Mouse (Mus musculus) heart, postnatal 36 days (tissue): ENCODE results near the gene Acacb. TPM values are rescaled to one million over a fixed set of nuclear protein-coding genes. Genes with fewer than 3 reads are reported as not detected.
A peak's percentile ranks its signal among the peaks of the same experiment; 100 is the strongest.

Experiments used
- DNase-seq, 2 experiments: peaks; one replicate each; pipeline ENCODE4 v3.0.0; 2021 to 2022
- intact Hi-C: fragments of 180-260 bp; cut with DNase I; formaldehyde crosslinking; loops from one replicate; pipeline ENCODE4 v1.15.1; 2025
- total RNA-seq, 2 experiments: library from RNA; stranded (reverse); gene quantifications; 2 replicates each; pipeline ENCODE4 v1.2.3; 2021

Gene Acacb
- total RNA-seq, 2 experiments from 2014 or later, result 232 to 242 TPM

DNA sequence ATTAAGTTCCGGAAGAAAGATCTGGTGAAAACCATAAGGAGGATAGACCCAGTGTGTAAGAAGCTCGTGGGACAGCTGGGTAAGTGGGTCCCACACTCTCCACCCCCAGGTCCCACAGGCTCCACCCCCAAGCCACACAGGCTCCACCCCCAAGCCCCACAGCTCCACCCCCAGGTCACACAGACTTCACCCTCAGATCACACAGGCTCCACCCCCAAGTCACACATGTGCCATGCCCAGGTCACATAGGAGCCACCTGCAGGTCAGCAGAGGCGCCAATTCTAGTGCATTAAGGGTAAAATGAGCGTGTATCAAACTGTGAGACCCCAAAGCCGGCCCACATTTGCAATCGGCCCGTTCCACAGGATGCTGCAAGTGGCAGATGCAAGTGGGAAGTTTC, 100.1 kb downstream of the Acacb start:
- intact Hi-C loops, result no loop called here
- no peak for DNase-seq

DNA sequence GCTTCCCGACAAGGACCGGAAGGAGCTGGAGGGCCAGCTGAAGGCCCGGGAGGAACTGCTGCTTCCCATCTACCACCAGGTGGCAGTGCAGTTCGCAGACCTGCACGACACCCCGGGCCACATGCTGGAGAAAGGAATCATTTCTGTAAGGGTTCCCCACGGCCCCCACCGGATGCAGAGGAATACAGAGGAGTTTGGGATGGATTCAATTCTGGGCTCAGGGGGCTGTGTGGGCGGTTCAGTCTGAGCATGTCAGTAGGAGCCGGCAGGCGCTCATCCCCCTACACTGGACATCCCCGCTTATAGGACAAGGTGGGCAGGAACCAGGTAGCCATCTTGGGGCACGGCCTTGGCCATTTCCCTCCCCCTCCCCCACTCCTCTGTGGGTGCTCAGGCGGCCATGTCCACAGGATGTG, 101.8 kb downstream of the Acacb start:
- DNase-seq, result peak; percentile 71 to 72
- intact Hi-C loops, result loop anchor here (1.0 kb wide), 1 partner anchor 61 kb away; no protein-coding TSS in a partner anchor

DNA sequence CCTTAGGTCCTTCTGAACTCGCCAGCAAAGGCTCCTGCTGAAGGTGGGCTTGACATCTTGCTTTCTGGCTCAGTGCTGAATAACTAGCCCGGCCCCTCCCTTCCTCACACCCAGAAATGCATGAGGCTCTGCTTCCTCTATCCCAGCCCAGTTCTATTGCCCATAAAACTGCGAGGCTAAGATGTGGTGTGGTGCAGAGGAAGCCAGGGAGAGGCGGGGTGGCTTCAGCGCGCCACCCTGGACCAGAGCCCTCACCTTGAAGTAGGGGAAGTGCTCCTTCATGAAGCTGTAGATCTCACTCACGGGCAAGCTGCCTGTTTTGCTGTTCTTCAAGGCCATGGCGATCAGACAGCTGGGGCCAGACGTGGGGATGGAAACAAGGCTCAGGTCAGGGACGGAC, 113.2 kb downstream of the Acacb start:
- intact Hi-C loops, result no loop called here

DNA sequence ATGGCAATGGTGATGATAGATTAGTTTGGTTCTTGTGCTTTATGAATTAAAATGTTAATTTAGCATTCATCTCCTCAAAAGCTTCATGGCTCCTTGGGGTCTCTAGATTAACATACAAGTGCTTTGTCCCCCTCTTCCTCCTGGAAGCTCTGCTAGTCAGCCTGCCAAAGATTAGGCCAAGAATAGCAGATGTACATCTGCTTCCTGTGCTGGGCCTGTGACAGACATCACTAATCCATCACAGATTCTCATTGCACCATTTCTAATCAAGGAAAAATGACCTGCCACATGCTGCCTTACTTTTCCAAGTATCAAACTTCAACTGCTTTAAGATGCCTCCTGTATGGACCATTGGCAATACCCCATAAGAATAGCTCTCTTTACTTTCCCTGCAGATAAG, 115.2 kb downstream of the Acacb start:
- intact Hi-C loops, result no loop called here
- no peak for DNase-seq

More for the DNA sequence above, 113.2 kb downstream of the Acacb start:
- no peak for DNase-seq

DNA sequence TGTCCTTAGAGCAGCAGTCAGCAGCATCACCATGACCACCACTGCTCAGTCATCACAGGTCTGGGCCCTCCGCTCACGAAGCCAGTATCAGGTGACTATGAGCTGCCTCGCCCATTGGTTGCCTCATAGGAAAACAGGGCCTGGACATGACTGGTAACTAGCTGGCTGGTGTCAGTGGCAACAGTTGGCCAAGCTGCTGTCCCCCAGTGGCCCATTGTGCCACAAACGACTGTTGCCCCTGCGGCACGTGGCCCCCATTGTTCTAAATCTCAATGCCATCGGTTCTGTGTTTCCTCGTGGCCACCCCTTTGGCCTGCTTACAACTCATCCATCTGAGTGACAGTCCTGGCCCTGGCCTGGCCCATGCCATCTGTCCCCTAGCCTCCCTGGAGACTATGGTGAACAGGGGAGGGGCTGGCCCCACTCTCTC, 117.7 kb downstream of the Acacb start:
- no peak for DNase-seq
- intact Hi-C loops, result no loop called here

DNA sequence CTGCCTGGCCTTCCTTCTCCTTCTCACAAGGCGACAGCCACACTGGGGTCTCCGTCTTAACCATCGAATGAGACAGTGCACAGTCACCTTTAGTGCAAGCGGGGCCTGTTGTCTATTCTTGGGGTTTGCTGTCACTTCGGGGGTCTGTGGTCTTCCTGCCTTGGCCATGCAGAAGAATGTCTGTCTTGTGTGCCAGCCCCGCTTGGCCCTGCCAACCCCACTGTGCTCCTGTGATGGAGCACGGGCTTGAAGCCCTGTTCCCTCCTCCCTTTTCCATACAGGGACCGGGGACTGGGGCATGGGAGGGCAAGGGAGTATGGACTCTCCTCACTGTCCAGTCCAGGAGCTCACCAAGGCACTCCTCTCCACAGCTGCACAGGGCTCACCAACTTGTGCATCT, 118.5 kb downstream of the Acacb start:
- DNase-seq, result no peak
- intact Hi-C loops, result no loop called here

DNA sequence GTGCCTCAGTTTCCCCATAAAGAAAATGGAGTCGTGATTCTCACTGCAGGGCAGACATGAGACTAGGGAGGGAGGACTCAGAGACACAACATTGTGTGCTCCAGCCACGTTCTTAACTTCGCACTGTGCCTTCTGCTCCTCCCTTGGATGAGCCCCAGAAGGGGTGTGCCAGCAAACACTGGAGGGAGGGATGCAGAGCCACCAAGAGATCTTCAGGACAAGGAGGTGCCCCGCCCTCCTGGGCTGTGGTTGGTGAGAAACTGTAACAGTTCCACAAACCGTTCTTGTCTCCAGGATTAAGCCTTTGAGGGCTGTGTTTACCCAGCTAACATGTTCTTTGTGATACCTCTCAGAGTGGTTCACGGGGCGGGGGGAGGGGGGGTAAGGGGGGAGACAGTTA, 122.3 kb downstream of the Acacb start:
- DNase-seq, result no peak
- intact Hi-C loops, result no loop called here

DNA sequence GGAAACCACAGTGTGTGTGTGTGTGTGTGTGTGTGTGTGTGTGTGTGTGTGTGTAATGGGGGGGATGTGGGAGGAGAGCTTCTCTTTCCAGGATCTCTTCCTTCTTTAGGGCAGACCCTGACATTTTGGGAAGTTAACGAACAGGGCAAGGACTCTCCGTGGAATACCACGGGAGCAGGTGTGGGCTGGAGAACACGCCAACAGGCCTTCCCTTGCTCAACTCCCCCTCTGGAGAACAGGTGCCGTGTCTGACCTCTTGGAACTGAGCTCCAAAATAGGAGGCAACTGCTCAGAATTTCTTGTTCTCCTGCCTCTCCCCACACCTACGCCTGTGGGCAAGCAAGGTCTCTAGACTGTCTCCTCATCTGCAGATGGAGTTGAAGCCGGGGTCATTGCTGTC, 123.2 kb downstream of the Acacb start:
- DNase-seq, result no peak
- intact Hi-C loops, result no loop called here

DNA sequence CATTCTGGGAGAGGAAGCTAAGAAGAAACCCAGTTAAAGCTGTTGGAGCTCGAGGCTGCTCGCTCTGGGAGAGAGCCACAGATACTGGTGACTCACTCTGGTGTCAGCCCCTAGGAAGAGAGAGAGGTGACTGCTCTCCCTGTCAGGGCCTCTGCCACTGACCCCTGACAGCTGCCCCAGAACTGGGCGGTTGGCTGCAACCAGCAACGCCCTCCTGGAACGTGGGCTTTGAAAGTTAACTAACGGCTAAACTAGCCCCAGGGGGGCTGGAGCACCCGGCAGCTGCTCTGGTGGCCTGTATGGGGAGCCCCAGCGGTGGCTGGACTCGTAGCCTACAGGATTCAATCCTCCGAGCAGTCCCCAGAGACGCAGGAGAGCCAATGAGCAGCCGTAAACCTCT, 123.6 kb downstream of the Acacb start:
- no peak for DNase-seq
- intact Hi-C loops, result no loop called here

DNA sequence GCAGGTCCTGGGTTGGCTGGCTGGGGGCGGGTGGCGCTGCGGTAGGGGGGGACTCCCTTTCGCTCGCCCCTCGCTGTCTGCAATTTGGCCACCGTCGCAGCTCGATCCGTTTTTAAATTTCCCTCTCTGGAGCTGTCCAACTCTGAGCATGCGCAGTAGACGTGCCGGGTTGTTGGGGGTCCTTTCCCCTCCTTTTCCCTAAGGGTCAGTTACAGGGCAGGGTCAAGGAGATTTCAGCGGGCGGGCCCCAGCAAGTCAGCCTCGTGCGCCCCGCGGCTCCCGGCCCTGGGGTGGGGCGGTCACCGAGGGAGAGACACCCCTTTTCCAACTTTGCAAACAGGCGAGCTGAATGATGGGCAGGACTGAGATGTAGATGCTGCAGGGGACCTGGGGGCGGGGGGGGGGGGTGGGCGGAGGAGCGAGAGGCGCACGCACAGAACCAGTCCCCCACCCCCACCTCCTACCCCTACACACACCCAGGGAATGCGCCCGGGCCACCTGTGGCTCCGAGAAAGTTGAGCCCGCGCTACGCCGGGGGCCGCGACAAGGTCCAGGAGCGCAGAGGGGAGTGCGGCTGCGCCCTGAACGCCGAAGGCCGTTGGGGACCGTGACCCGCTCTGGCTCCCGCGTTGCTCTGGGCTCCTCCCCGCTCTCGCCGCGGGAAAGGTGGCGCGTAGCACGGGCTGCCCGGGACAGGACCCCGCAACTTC, 127.5 kb downstream of the Acacb start, which contains the start of gene Foxn4:
Gene Foxn4 (minus strand): TSS at position 115 of the 710 bp plus-strand sequence.
- intact Hi-C loops, result no loop called here

DNA sequence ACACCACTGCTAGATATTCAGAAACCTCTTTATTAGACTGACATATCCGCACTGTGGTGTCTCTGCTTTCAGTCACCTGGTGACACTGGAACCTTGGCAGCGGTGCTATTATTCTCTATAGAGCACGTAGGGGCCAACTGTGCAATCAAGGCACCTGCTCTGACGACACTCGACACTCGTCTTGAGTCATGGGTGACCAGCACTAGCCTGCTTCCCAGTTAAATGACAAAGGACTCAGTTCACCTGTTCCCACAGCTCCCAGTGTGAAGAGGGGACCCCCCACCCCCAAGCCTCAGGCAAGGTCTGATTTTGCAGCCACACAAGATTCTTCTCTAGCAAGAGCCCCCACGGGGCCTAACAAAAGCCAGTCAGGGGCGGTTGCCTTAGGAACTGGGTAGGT, 129.0 kb downstream of the Acacb start:
- intact Hi-C loops, result no loop called here
- DNase-seq, result no peak

More for the DNA sequence above, 127.5 kb downstream of the Acacb start, which contains the start of gene Foxn4:
- no peak for DNase-seq

DNA sequence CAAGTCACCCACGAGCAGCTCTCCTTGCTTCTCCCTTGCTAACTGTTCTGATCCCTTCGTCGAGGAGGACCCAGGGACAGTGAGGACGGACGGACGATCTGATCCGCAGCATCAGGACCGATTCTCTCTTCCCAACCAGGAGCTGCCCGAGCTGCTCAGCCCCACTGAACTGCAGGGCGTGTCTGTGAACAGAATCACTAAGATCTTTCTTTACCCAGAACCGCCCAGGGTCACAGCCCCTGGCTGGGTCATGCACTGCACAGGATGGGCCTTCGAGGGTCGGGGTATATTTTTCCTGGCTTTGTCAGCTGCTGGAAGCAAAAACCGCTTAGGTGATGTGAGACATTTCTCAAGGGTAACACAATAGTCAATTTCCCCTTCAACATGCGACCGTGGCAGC, 129.7 kb downstream of the Acacb start:
- DNase-seq, result no peak
- intact Hi-C loops, result no loop called here

DNA sequence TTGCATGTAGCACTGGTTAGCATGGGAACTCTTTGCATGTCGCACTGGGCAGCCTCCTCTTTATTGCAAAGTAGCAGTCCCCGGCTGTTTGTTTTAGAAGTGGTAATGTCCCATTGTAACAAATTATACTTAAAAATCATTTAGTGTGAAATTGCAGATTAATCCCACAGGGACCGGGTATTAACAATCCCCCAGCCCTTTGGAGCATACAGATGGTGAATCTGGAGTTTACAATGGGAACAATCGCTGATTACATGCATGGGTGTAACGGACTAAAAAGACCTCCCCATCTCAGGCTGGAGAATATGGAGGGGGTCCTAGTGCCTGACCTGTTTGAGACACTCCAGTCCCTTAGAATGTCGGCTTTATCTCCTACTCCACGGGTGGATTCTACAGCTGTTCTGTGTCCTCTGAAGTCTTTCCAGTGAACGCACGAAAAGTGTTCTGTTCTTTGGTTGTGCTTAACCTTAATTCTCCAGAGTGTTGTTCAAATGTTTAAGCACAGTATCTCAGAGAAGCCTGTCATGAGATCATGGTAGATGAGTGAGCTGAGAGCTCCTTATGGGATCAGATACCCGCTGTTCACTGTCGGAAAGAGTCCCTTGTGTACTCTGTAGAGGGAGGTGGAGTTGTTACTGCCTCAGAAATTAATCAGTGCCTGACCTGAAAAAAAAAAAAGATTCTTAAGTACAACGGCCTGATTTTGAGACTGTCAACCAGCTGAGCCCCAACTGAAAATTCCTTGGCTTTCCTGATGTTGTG, 133.2 kb downstream of the Acacb start:
- no peak for DNase-seq
- intact Hi-C loops, result no loop called here

DNA sequence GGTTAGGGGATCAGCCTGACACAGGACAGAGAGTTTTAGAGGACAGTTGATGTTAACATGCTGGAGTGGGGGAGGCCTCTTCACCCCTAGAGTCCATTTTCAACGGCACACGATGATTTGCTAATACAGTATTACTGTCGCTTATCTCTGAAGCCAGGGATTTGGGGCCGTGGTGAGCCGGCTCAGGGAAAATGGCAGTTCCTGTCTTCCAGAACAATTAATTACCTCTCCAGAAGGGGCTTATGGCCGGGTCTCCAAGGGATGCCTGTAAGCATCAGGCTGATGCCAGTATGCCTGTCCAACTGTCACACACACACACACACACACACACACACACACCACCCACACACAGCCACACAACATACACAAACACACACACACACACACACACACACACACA, 136.0 kb downstream of the Acacb start:
- intact Hi-C loops, result no loop called here
- DNase-seq, result no peak

DNA sequence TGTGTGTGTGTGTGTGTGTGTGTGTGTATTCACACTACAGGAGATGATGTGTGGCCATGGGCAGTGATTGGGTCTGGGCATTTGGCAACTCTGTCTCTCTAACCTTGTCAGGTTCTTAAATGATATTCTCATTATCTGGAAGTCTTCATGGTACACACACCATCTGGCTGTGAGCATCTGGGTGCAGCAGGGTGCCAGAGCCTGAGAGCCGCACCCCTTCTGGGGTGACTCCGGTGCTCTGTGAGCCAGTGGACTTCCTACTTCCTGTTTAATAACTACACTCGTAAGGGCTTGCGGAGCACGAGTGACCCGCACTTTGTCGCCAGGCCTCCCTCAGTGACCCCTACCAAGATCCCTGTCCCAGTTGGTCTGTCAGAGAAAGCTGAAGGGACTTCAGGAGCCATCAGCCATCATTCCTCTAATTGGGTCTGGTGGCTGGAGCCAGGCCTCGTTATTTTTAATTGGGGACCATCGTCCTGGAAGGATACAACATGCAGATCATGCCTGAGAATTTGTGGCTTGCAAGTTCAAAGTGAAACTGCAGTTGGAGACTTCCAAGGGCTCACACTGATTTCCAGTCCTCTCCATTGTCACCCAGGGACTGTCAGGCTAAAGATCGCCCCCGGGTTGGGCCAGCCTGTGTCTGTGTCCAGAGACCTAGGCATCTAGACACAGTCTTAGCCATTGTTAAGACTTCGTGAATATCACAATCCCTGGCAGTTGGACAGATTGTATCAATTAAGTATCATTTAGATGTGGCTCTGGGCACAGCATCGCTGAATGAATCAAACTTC, 138.5 kb downstream of the Acacb start:
- no peak for DNase-seq
- intact Hi-C loops, result no loop called here

DNA sequence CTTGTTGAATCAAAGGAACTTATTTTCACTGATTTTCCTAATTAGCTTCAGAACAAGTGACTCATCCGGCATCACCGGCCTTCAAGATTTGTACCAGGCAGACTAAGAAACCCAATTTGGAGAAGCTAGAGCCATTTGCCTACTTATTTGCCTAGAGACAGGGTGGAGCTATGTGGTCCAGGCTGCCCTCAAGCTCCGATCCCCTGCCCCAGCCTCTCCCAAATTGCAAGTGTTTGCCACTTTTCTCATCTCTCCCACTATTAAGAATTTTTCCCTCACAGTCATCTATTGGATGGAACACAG, 139.0 kb downstream of the Acacb start:
- intact Hi-C loops, result no loop called here
- DNase-seq, result no peak

DNA sequence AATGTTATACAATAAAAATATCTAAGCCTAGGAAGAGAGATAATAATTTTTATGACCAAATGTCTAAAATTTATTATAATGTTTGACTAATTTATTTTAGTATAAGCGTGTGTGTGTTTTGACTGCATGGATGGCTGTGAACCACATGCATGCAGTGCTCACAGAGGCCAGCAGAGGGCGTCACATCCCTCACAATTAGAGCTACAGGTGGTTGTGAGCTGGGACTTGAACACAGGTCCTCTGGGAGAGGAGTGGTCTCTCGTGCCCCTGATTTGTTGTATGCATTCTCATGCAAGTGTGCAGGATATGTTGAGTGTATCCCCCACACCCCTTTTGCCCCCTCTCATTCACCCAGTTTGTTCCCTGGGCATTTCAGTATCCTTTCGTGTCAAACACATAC, 139.8 kb downstream of the Acacb start:
- intact Hi-C loops, result no loop called here
- DNase-seq, result no peak

DNA sequence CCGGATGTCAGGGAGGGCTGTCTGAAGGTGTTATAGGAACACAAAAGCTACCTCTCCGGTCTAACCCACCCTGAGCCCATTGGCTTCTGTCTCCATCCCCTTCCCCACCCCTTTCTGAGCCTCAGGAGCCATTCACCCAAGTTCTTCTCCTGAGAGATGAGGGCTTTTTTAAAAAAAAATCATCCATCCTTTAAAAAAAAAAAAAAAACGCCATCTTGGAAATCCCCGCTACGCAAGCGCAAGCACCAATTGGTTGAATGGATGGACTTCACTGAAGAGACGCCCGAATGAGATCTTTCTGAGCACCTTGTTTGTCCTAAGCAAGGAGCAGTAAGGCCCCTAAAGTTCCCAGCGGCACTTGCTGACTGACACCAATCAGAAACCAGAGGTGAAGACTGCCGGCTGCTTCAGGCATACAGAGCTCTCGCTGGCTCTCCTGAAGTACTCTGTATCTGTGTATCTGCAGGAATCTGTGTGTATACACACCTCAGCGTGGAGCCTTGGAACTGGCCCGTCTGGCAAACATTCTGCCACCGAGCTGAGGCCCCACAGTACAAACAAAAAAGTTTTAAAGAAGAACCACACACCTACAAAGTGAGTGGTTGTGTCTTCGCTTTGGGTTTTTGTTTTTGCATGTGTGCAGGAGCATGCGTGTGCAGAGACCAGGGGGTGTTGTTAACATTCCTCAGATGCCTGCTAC, 140.7 kb downstream of the Acacb start:
- intact Hi-C loops, result no loop called here
- no peak for DNase-seq

DNA sequence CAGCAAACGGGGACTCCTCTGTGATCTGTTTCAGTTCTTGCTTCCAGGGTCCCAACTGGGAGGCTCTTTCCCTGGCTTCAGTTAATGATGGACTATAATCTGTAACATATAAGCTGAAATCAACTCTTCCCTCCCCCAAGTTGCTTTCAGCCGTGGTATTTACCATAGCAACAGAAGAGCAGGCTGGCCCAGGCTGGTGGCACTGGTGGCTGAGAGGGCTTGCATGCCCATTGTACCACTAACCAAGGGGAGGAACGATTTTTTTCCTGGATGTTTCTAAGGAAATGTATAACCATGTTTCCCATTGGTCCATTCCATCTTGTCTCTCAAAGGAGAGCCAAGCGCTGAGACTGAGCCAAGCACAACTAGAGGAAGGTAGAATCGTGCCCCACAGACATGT, 142.1 kb downstream of the Acacb start:
- intact Hi-C loops, result no loop called here
- no peak for DNase-seq

DNA sequence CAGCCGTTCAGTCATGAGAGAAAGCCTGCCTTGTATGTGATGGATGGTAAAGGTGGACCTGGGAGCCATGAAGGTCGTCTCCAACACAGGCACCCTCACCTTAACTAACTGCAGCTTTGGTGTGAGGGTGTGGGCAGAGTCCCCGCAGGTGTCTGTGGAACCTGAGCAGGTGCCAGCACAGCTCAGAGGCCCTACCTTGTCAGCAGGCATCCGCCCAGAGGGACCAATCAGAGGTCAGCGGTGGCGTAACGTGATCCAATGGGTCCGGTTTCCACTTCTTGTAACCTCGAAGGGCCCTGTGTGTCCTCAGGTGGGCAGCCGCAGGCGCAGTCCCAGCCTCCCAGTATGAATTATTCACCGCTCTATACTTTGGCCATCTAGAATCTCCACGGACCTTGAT, 142.5 kb downstream of the Acacb start, which contains the start of gene Myo1h:
Gene Myo1h (plus strand): TSS at position 293 of the 400 bp plus-strand sequence.
- no peak for DNase-seq
- intact Hi-C loops, result no loop called here

DNA sequence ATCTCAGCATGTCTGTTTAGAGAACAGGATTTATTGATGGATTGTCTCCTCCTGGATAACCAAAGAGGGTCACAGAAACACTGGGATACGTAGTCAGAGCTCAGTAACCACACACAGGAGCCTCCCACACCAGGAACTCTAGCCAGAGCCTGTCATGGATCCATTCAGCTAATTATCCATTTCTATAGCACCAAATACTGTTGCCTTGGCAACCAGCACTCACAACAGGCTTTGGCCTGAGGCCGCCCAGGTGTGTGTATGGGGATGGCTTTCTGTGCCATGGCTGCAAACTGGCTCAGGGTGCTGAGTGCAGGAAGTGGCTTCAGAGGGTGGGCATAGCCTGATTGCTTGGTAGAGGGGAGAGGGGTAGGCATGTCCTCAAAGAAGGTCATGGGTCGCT, 143.7 kb downstream of the Acacb start:
- DNase-seq, result no peak
- intact Hi-C loops, result no loop called here
